Mouse (Mus musculus) embryonic facial prominence, embryonic 14.5 days (tissue): Measurements from ENCODE around the gene Hsd17b3. TPM values are rescaled to one million over a fixed set of nuclear protein-coding genes. Genes with fewer than 3 reads are reported as not detected.
A peak's percentile ranks its signal among the peaks of the same experiment; 100 is the strongest.

Experiments
- ATAC-seq: fragments of 200-750 bp; cut with Nextera tagmentation; 2 replicates; pipeline ENCODE4 v1.8.0; 2017; ENCODE audit warnings: low read depth, moderate number of reproducible peaks, moderate TSS enrichment
- DNase-seq: peaks from one replicate; pipeline ENCODE4 v3.0.0-alpha.2; 2015; ENCODE audit warnings: low spot score
- H3K27ac ChIP-seq: fragments of 300-500 bp; sonication (generic); replicated peaks from 2 replicates; pipeline ENCODE4 v1.5.1; 2014; ENCODE audit warnings: low read depth, mild to moderate bottlenecking, low read length, moderate library complexity
- H3K27me3 ChIP-seq: fragments of 300-500 bp; sonication (generic); replicated peaks from 2 replicates; pipeline ENCODE4 v1.6.1; 2014; ENCODE audit warnings: low read length; ENCODE audit not compliant: control insufficient read depth, insufficient read depth
- H3K36me3 ChIP-seq: fragments of 300-500 bp; sonication (generic); 2 replicates; pipeline ENCODE4 v1.6.1; 2014; ENCODE audit warnings: low read length, mixed read lengths; ENCODE audit not compliant: control insufficient read depth, insufficient read depth
- H3K4me1 ChIP-seq: fragments of 300-500 bp; sonication (generic); 2 replicates; pipeline ENCODE4 v1.6.1; 2014; ENCODE audit warnings: antibody characterized with exemption, low read length; ENCODE audit not compliant: control insufficient read depth, insufficient read depth
- H3K4me2 ChIP-seq: fragments of 300-500 bp; sonication (generic); 2 replicates; pipeline ENCODE4 v1.6.1; 2014; ENCODE audit warnings: low read depth, mild to moderate bottlenecking, low read length, moderate library complexity, mixed read lengths
- H3K4me3 ChIP-seq: fragments of 300-500 bp; sonication (generic); 2 replicates; pipeline ENCODE4 v1.5.1; 2014; ENCODE audit warnings: low read depth, mild to moderate bottlenecking, low read length
- H3K9ac ChIP-seq: fragments of 300-500 bp; sonication (generic); 2 replicates; pipeline ENCODE4 v1.6.1; 2014; ENCODE audit warnings: low read depth, mild to moderate bottlenecking, low read length, moderate library complexity, mixed read lengths
- H3K9me3 ChIP-seq: fragments of 300-500 bp; sonication (generic); 2 replicates; pipeline ENCODE4 v1.6.1; 2016; ENCODE audit warnings: low read length; ENCODE audit not compliant: control insufficient read depth
- WGBS: fragments of 180-500 bp; shearing (Covaris S2); extraction: QIAGEN DNeasy Blood & Tissue Kit; methylation state at CpG from one replicate; pipeline ENCODE4 v1.1.7; 2014; 5-methylcytosine and 5-hydroxymethylcytosine counted together
- polyA plus RNA-seq: library from polyadenylated mRNA; unstranded; fragments of >200 nt; fragmentation: Nextera tagmentation; extraction: Ambion mirVana; gene quantifications from 2 replicates; pipeline ENCODE4 v1.2.1, GENCODE M21; 2014

The Hsd17b3 gene
- polyA plus RNA-seq, 1 experiment from 2014 or later = not detected

GRCm38 (mm10) chr13:64092141-64092540 lies 3.1 kb upstream of the Hsd17b3 start:
- Histone ChIP-seq H3K4me1 (no peaks in the 10 kb centered on the region), H3K9me3 (no peaks in the 10 kb centered on the region), H3K36me3 (no peaks in the 10 kb centered on the region), H3K4me2 (no peak overlapping the region), H3K27ac (no peak overlapping the region), H3K27me3 (no peaks in the 10 kb centered on the region), H3K4me3 (no peak overlapping the region), H3K9ac (no peak overlapping the region)
- 58% methylated on average over 3 of the region's 3 CpGs for WGBS
- ATAC-seq (no peak), DNase-seq (no peak)

GRCm38 (mm10) chr13:64091006-64091405 lies 2.0 kb upstream of the Hsd17b3 start:
- ATAC-seq (no peak), DNase-seq (no peak)
- H3K4me1 ChIP-seq = no peaks in the 10 kb centered on the region
- WGBS = 65% methylated on average over 7 of the region's 7 CpGs
- no peak overlapping the region for H3K27ac ChIP-seq
- no peak overlapping the region for H3K4me3 ChIP-seq
- no peaks in the 10 kb centered on the region for H3K27me3 ChIP-seq
- H3K36me3 ChIP-seq = no peaks in the 10 kb centered on the region
- H3K9me3 ChIP-seq = no peaks in the 10 kb centered on the region
- no peak overlapping the region for H3K4me2 ChIP-seq
- H3K9ac ChIP-seq = no peak overlapping the region

GRCm38 (mm10) chr13:64090278-64090677 lies 1.2 kb upstream of the Hsd17b3 start:
- Histone ChIP-seq H3K9ac (no peak overlapping the region), H3K4me1 (no peaks in the 10 kb centered on the region), H3K4me2 (no peak overlapping the region), H3K9me3 (no peaks in the 10 kb centered on the region), H3K27me3 (no peaks in the 10 kb centered on the region), H3K4me3 (no peak overlapping the region), H3K27ac (no peak overlapping the region), H3K36me3 (no peaks in the 10 kb centered on the region)
- ATAC-seq (no peak), DNase-seq (no peak)
- WGBS = 82% methylated on average over 5 of the region's 5 CpGs

- H3K36me3 ChIP-seq = no peaks in the 10 kb centered on the region
- H3K9ac ChIP-seq = no peak overlapping the region
- WGBS = 81% methylated on average over 7 of the region's 7 CpGs
- H3K4me1 ChIP-seq = no peaks in the 10 kb centered on the region
- H3K27me3 ChIP-seq = no peaks in the 10 kb centered on the region
- ATAC-seq = no peak
- no peak overlapping the region for H3K4me3 ChIP-seq
- no peak for DNase-seq
- H3K4me2 ChIP-seq = no peak overlapping the region
- no peaks in the 10 kb centered on the region for H3K9me3 ChIP-seq
- H3K27ac ChIP-seq = no peak overlapping the region
Observed at GRCm38 (mm10) chr13:64088057-64088456, 973 bp downstream of the Hsd17b3 start.

DNA sequence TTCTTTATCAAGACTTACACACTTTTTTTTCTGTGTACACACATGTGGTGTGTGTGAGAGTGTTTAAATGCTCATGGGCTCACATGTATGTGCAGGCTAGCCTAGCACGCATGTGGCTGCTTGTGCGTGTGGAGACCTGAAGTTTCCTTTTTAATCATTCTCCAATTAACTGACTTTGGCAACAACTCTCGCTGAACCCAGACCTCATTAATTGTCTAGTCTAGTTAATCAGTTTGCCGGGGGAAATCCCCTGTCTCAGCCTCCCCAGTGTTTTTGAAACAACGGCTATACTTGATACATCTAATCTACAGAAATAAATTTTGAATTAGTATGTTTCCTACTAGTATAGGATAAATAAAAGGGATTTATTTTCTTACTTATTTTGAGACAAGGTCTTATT lies 3.0 kb downstream of the Hsd17b3 start:
- H3K27me3 ChIP-seq = no peaks in the 10 kb centered on the region
- DNase-seq (no peak), ATAC-seq (no peak)
- H3K4me1 ChIP-seq = 0 out of 2 replicates have a peak, but pooled peaks cover 4% of the 10 kb centered on the region
- H3K27ac ChIP-seq = no peak overlapping the region
- no peaks in the 10 kb centered on the region for H3K36me3 ChIP-seq
- no peak overlapping the region for H3K4me3 ChIP-seq
- 83% methylated on average over 5 of the region's 5 CpGs for WGBS
- no peaks in the 10 kb centered on the region for H3K9me3 ChIP-seq
- no peak overlapping the region for H3K9ac ChIP-seq
- H3K4me2 ChIP-seq = no peak overlapping the region

GRCm38 (mm10) chr13:64083331-64083730 lies 5.7 kb downstream of the Hsd17b3 start:
- H3K27me3 ChIP-seq = no peaks in the 10 kb centered on the region
- H3K4me1 ChIP-seq = 0 out of 2 replicates have a peak, but pooled peaks cover 4% of the 10 kb centered on the region
- H3K27ac ChIP-seq = no peak overlapping the region
- H3K36me3 ChIP-seq = no peaks in the 10 kb centered on the region
- no peak overlapping the region for H3K9ac ChIP-seq
- no peak overlapping the region for H3K4me3 ChIP-seq
- 77% methylated on average over 3 of the region's 3 CpGs for WGBS
- H3K9me3 ChIP-seq = no peaks in the 10 kb centered on the region
- no peak for DNase-seq
- no peak for ATAC-seq
- H3K4me2 ChIP-seq = no peak overlapping the region

- Histone ChIP-seq H3K4me1 (0 out of 2 replicates have a peak, but pooled peaks cover 4% of the 10 kb centered on the region), H3K9ac (0 out of 2 replicates have a peak overlapping the region, but pooled peaks have one; percentile 36), H3K36me3 (no peaks in the 10 kb centered on the region), H3K27ac (no peak overlapping the region), H3K9me3 (no peaks in the 10 kb centered on the region), H3K4me3 (no peak overlapping the region), H3K4me2 (no peak overlapping the region), H3K27me3 (no peaks in the 10 kb centered on the region)
- DNase-seq = no peak
- 37% methylated on average over 16 of the region's 16 CpGs for WGBS
- ATAC-seq = no peak
Observed at GRCm38 (mm10) chr13:64081012-64081919, 7.8 kb downstream of the Hsd17b3 start.

DNA sequence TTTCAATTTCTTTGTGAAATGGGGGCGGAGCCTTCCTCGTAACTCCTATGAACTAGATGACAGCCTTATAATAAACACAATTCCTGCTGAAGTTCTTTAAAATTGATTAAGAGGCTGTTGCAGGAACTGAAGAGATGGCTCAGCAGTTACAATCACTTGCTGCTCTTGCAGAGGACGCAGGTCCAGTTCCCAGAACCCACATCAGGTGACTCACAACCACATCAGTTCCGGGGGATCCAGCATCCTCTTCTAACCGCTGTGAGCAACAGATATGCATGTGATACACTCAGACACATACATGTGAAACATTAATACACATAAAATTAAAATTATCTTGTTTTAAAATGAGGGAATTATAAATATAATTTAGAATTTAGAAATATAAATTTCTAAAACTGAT lies 11.4 kb downstream of the Hsd17b3 start:
- Histone ChIP-seq H3K4me1 (0 out of 2 replicates have a peak, but pooled peaks cover 4% of the 10 kb centered on the region), H3K9ac (no peak overlapping the region), H3K36me3 (no peaks in the 10 kb centered on the region), H3K4me2 (no peak overlapping the region), H3K27me3 (no peaks in the 10 kb centered on the region), H3K27ac (no peak overlapping the region), H3K9me3 (no peaks in the 10 kb centered on the region), H3K4me3 (no peak overlapping the region)
- ATAC-seq (no peak), DNase-seq (no peak)
- 89% methylated on average over 5 of the region's 5 CpGs for WGBS

GRCm38 (mm10) chr13:64076074-64076473 lies 13.0 kb downstream of the Hsd17b3 start:
- Histone ChIP-seq H3K9ac (no peak overlapping the region), H3K4me3 (no peak overlapping the region), H3K27me3 (no peaks in the 10 kb centered on the region), H3K27ac (no peak overlapping the region), H3K4me2 (no peak overlapping the region), H3K9me3 (no peaks in the 10 kb centered on the region), H3K36me3 (no peaks in the 10 kb centered on the region), H3K4me1 (no peaks in the 10 kb centered on the region)
- DNase-seq = no peak
- 87% methylated on average over 4 of the region's 4 CpGs for WGBS
- ATAC-seq = no peak
